Mouse (Mus musculus): Measurements from ENCODE around the gene Pcbp4. TPM values are rescaled to one million over a fixed set of nuclear protein-coding genes. Genes with fewer than 3 reads are reported as not detected.

The Pcbp4 gene
- total RNA-seq, 2 experiments from 2014 or later: 9.2 TPM; not detected in 1

Other genes with a start within 250 kb of the Pcbp4 start
- 0.72 and 5.0 TPM in 2 replicates for gene Tlr9, start 230.7 kb upstream of the Pcbp4 start, total RNA-seq (2015; ENCODE audit: low replicate concordance)
- 0.64 TPM in 1 of 2 replicates, not detected in the other for gene Tlr9, start 230.7 kb upstream of the Pcbp4 start, total RNA-seq (2017; ENCODE audit: low replicate concordance)
- gene Alas1, start 204.6 kb upstream of the Pcbp4 start, total RNA-seq (2015; ENCODE audit: low replicate concordance): 44.0 and 57.7 TPM in 2 replicates
- gene Alas1, start 204.6 kb upstream of the Pcbp4 start, total RNA-seq (2017; ENCODE audit: low replicate concordance): 37.1 and 38.0 TPM in 2 replicates
- 28.1 and 28.9 TPM in 2 replicates for gene Poc1a, start 172.2 kb upstream of the Pcbp4 start, total RNA-seq (2015; ENCODE audit: low replicate concordance)
- gene Poc1a, start 172.2 kb upstream of the Pcbp4 start, total RNA-seq (2017; ENCODE audit: low replicate concordance): 12.7 and 19.5 TPM in 2 replicates
- gene Dusp7, start 84.7 kb upstream of the Pcbp4 start, total RNA-seq (2015; ENCODE audit: low replicate concordance): 13.3 and 19.3 TPM in 2 replicates
- 2.7 and 3.9 TPM in 2 replicates for gene Dusp7, start 84.7 kb upstream of the Pcbp4 start, total RNA-seq (2017; ENCODE audit: low replicate concordance)
- 733 and 902 TPM in 2 replicates for gene Rpl29, start 23.8 kb upstream of the Pcbp4 start, total RNA-seq (2015; ENCODE audit: low replicate concordance)
- 361 and 381 TPM in 2 replicates for gene Rpl29, start 23.8 kb upstream of the Pcbp4 start, total RNA-seq (2017; ENCODE audit: low replicate concordance)
- 2.9 TPM in 1 of 2 replicates, not detected in the other for gene Acy1, start 15.0 kb upstream of the Pcbp4 start, total RNA-seq (2015; ENCODE audit: low replicate concordance)
- 0.30 and 0.39 TPM in 2 replicates for gene Acy1, start 15.0 kb upstream of the Pcbp4 start, total RNA-seq (2017; ENCODE audit: low replicate concordance)
- gene Abhd14b, start 5.8 kb upstream of the Pcbp4 start, total RNA-seq (2015; ENCODE audit: low replicate concordance): 1.3 TPM in 1 of 2 replicates, not detected in the other
- 0.91 TPM in 1 of 2 replicates, not detected in the other for gene Abhd14b, start 5.8 kb upstream of the Pcbp4 start, total RNA-seq (2017; ENCODE audit: low replicate concordance)
- 3.2 and 3.4 TPM in 2 replicates for gene Abhd14a, start 5.6 kb upstream of the Pcbp4 start, total RNA-seq (2015; ENCODE audit: low replicate concordance)
- gene Abhd14a, start 5.6 kb upstream of the Pcbp4 start, total RNA-seq (2017; ENCODE audit: low replicate concordance): 0.77 and 2.0 TPM in 2 replicates
- not detected in 2 replicates for gene Gpr62, start 12.6 kb downstream of the Pcbp4 start, total RNA-seq (2015; ENCODE audit: low replicate concordance)
- gene Gpr62, start 12.6 kb downstream of the Pcbp4 start, total RNA-seq (2017; ENCODE audit: low replicate concordance): not detected in 2 replicates
- not detected in 2 replicates for gene Rrp9, start 22.7 kb downstream of the Pcbp4 start, total RNA-seq (2015; ENCODE audit: low replicate concordance)
- 1.3 and 3.9 TPM in 2 replicates for gene Rrp9, start 22.7 kb downstream of the Pcbp4 start, total RNA-seq (2017; ENCODE audit: low replicate concordance)
- gene Parp3, start 23.7 kb downstream of the Pcbp4 start, total RNA-seq (2015; ENCODE audit: low replicate concordance): 3.2 and 4.2 TPM in 2 replicates
- 2.3 and 3.3 TPM in 2 replicates for gene Parp3, start 23.7 kb downstream of the Pcbp4 start, total RNA-seq (2017; ENCODE audit: low replicate concordance)
- not detected in 2 replicates for gene Iqcf1, start 46.7 kb downstream of the Pcbp4 start, total RNA-seq (2015; ENCODE audit: low replicate concordance)
- not detected in 2 replicates for gene Iqcf1, start 46.7 kb downstream of the Pcbp4 start, total RNA-seq (2017; ENCODE audit: low replicate concordance)
- gene Iqcf5, start 61.3 kb downstream of the Pcbp4 start, total RNA-seq (2015; ENCODE audit: low replicate concordance): not detected in 2 replicates
- gene Iqcf5, start 61.3 kb downstream of the Pcbp4 start, total RNA-seq (2017; ENCODE audit: low replicate concordance): not detected in 2 replicates
- not detected in 2 replicates for gene Iqcf3, start 108.3 kb downstream of the Pcbp4 start, total RNA-seq (2015; ENCODE audit: low replicate concordance)
- not detected in 2 replicates for gene Iqcf3, start 108.3 kb downstream of the Pcbp4 start, total RNA-seq (2017; ENCODE audit: low replicate concordance)
- not detected in 2 replicates for gene Iqcf4, start 117.7 kb downstream of the Pcbp4 start, total RNA-seq (2015; ENCODE audit: low replicate concordance)
- gene Iqcf4, start 117.7 kb downstream of the Pcbp4 start, total RNA-seq (2017; ENCODE audit: low replicate concordance): not detected in 2 replicates
- gene Iqcf6, start 173.3 kb downstream of the Pcbp4 start, total RNA-seq (2015; ENCODE audit: low replicate concordance): not detected in 2 replicates
- not detected in 2 replicates for gene Iqcf6, start 173.3 kb downstream of the Pcbp4 start, total RNA-seq (2017; ENCODE audit: low replicate concordance)
- not detected in 2 replicates for gene Grm2, start 202.8 kb downstream of the Pcbp4 start, total RNA-seq (2015; ENCODE audit: low replicate concordance)
- not detected in 2 replicates for gene Grm2, start 202.8 kb downstream of the Pcbp4 start, total RNA-seq (2017; ENCODE audit: low replicate concordance)
- 5.0 and 12.2 TPM in 2 replicates for gene Tex264, start 232.6 kb downstream of the Pcbp4 start, total RNA-seq (2015; ENCODE audit: low replicate concordance)
- gene Tex264, start 232.6 kb downstream of the Pcbp4 start, total RNA-seq (2017; ENCODE audit: low replicate concordance): 1.8 and 23.2 TPM in 2 replicates

Measured in erythroid progenitor cell, adult 5-6 weeks (primary cell).